Mouse (Mus musculus): Measurements from ENCODE around the gene Dhx9. TPM values are rescaled to one million over a fixed set of nuclear protein-coding genes. Genes with fewer than 3 reads are reported as not detected.
A peak's percentile ranks its signal among the peaks of the same experiment; 100 is the strongest.

Gene Dhx9
- polyA plus RNA-seq, 1 experiment from 2014 or later: 21.0 TPM

DNA sequence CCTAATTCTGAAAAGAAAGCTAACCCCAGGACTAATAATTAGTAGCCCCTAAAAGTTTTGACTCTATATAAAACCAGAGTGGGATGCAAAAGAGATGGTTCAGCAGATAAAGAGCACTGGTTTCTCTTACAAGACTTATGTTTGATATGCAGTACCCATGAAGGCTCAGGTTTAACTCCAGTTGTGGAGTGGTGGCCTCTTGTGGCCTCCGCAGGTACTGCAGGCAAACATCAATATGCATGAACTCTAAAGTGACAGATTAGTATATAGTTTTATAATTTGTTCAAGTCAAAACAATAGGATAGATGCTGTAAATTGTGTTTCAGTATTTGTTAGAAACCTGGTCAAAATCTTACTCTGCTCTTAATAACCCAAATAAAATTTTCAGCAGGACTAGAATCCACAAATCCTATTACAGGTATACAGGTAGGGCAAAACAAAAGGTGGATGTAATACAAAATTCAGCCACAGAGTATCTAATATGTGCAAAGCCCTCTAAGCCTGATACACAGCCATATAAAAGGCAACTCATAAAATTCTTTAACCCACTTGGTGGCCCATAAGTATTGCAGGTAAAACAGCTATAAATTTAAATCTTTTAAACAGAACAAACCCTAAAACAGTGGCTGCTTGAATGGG lies 7.0 kb downstream of the Dhx9 start:
- no peak for ATAC-seq (ENCODE audit: insufficient read depth, low FRiP score, low TSS enrichment)
- H3K9me3 ChIP-seq (ENCODE audit: control insufficient read depth, low read length): no peaks in the 10 kb centered on the region
- WGBS: 39% methylated on average over 1 of the region's 1 CpGs

DNA sequence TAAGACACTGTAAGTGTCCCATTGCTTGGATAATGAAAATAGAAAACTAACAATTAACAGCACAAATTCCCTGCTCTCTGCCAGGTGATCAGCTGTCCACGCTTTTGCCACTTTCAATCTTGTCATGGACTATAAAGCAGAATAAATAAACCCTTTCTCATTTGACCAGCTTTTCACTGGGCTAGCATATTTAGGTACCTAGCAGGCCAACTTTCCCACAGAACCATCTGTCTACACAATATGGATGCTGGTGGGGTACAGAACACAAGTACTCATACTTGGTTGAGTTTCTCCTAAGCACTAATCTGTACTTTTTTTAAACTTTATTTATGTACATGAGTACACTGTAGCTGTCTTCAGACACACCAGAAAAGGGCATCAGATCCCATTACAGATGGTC lies 8.2 kb downstream of the Dhx9 start:
- Histone ChIP-seq H3K9ac (ENCODE audit: low read length) (no peak overlapping the region), H3K9me3 (ENCODE audit: control insufficient read depth, low read length) (no peaks in the 10 kb centered on the region), H3K36me3 (ENCODE audit: control insufficient read depth, insufficient read depth, low read length) (peaks cover 17% of the 10 kb centered on the region; the same call in 1 of the 2 replicates), H3K27ac (ENCODE audit: low read depth, low read length) (no peak overlapping the region), H3K27me3 (ENCODE audit: control insufficient read depth, insufficient read depth, low read length) (no peaks in the 10 kb centered on the region), H3K4me1 (ENCODE audit: control insufficient read depth, insufficient read depth, low read length) (peaks cover 2% of the 10 kb centered on the region; the same call in 1 of the 2 replicates), H3K4me3 (ENCODE audit: low read depth, low read length) (no peak overlapping the region), H3K4me2 (ENCODE audit: low read depth) (no peak overlapping the region)
- no peak for ATAC-seq (ENCODE audit: insufficient read depth, low FRiP score, low TSS enrichment)
- DNase-seq (ENCODE audit: low spot score): no peak
- WGBS: 87% methylated on average over 1 of the region's 1 CpGs

More for the DNA sequence above, 7.0 kb downstream of the Dhx9 start:
- no peak overlapping the region for H3K4me3 ChIP-seq (ENCODE audit: low read depth, low read length)
- H3K27ac ChIP-seq (ENCODE audit: low read depth, low read length): no peak overlapping the region
- H3K27me3 ChIP-seq (ENCODE audit: control insufficient read depth, insufficient read depth, low read length): no peaks in the 10 kb centered on the region
- no peak overlapping the region for H3K9ac ChIP-seq (ENCODE audit: low read length)
- peaks cover 2% of the 10 kb centered on the region; the same call in 1 of the 2 replicates for H3K4me1 ChIP-seq (ENCODE audit: control insufficient read depth, insufficient read depth, low read length)
- H3K36me3 ChIP-seq (ENCODE audit: control insufficient read depth, insufficient read depth, low read length): peaks cover 12% of the 10 kb centered on the region; the same call in 1 of the 2 replicates
- no peak overlapping the region for H3K4me2 ChIP-seq (ENCODE audit: low read depth)
- DNase-seq (ENCODE audit: low spot score): peak; percentile 75

DNA sequence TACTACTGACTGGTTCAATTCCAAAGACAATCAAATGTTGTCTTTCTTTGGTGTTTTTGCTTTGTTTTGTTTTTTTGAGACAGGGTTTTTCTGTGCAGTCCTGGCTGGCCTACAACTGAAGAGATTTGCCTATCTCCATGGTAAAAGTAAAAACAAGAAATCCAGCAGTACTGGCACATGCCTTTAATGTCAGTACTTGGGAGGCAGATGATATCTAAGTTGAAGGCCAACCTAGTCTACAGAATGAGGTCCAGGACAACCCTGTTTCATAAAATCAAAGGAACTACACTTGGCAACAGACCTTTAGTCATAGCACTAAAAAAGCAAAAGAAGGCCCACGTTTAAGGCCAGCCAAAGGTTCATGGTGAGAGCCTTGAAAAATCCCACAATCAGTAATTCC lies 25.7 kb downstream of the Dhx9 start:
- ATAC-seq (ENCODE audit: insufficient read depth, low FRiP score, low TSS enrichment): no peak
- no peak overlapping the region for H3K4me3 ChIP-seq (ENCODE audit: low read depth, low read length)

GRCm38 (mm10) chr1:153456137-153456536 lies 31.3 kb downstream of the Dhx9 start:
- Histone ChIP-seq H3K9me3 (ENCODE audit: control insufficient read depth, low read length) (no peaks in the 10 kb centered on the region), H3K4me3 (ENCODE audit: low read depth, low read length) (no peak overlapping the region), H3K4me1 (ENCODE audit: control insufficient read depth, insufficient read depth, low read length) (no peaks in the 10 kb centered on the region), H3K27ac (ENCODE audit: low read depth, low read length) (no peak overlapping the region), H3K36me3 (ENCODE audit: control insufficient read depth, insufficient read depth, low read length) (peaks cover 19% of the 10 kb centered on the region), H3K9ac (ENCODE audit: low read length) (no peak overlapping the region), H3K4me2 (ENCODE audit: low read depth) (no peak overlapping the region), H3K27me3 (ENCODE audit: control insufficient read depth, insufficient read depth, low read length) (no peaks in the 10 kb centered on the region)
- DNase-seq (ENCODE audit: low spot score) (no peak), ATAC-seq (ENCODE audit: insufficient read depth, low FRiP score, low TSS enrichment) (0 out of 2 replicates have a peak, but pooled peaks have one; percentile 23)
- WGBS: 87% methylated on average over 5 of the region's 5 CpGs

More for the DNA sequence above, 25.7 kb downstream of the Dhx9 start:
- Histone ChIP-seq H3K4me1 (ENCODE audit: control insufficient read depth, insufficient read depth, low read length) (no peaks in the 10 kb centered on the region), H3K9me3 (ENCODE audit: control insufficient read depth, low read length) (no peaks in the 10 kb centered on the region), H3K27ac (ENCODE audit: low read depth, low read length) (no peak overlapping the region), H3K36me3 (ENCODE audit: control insufficient read depth, insufficient read depth, low read length) (peaks cover 24% of the 10 kb centered on the region), H3K27me3 (ENCODE audit: control insufficient read depth, insufficient read depth, low read length) (no peaks in the 10 kb centered on the region), H3K9ac (ENCODE audit: low read length) (no peak overlapping the region), H3K4me2 (ENCODE audit: low read depth) (no peak overlapping the region)
- 92% methylated on average over 1 of the region's 1 CpGs for WGBS
- no peak for DNase-seq (ENCODE audit: low spot score)

GRCm38 (mm10) chr1:153453146-153453642 lies 34.3 kb downstream of the Dhx9 start:
- no peak overlapping the region for H3K4me2 ChIP-seq (ENCODE audit: low read depth)
- DNase-seq (ENCODE audit: low spot score) (no peak), ATAC-seq (ENCODE audit: insufficient read depth, low FRiP score, low TSS enrichment) (no peak)
- H3K27ac ChIP-seq (ENCODE audit: low read depth, low read length): no peak overlapping the region
- peaks cover 9% of the 10 kb centered on the region for H3K36me3 ChIP-seq (ENCODE audit: control insufficient read depth, insufficient read depth, low read length)
- no peaks in the 10 kb centered on the region for H3K27me3 ChIP-seq (ENCODE audit: control insufficient read depth, insufficient read depth, low read length)
- no peaks in the 10 kb centered on the region for H3K4me1 ChIP-seq (ENCODE audit: control insufficient read depth, insufficient read depth, low read length)
- no peak overlapping the region for H3K9ac ChIP-seq (ENCODE audit: low read length)
- no peaks in the 10 kb centered on the region for H3K9me3 ChIP-seq (ENCODE audit: control insufficient read depth, low read length)
- 91% methylated on average over 3 of the region's 3 CpGs for WGBS
- H3K4me3 ChIP-seq (ENCODE audit: low read depth, low read length): no peak overlapping the region

- Histone ChIP-seq H3K36me3 (ENCODE audit: control insufficient read depth, insufficient read depth, low read length) (peaks cover 4% of the 10 kb centered on the region), H3K27me3 (ENCODE audit: control insufficient read depth, insufficient read depth, low read length) (no peaks in the 10 kb centered on the region), H3K27ac (ENCODE audit: low read depth, low read length) (no peak overlapping the region), H3K4me2 (ENCODE audit: low read depth) (no peak overlapping the region), H3K4me3 (ENCODE audit: low read depth, low read length) (no peak overlapping the region), H3K9ac (ENCODE audit: low read length) (no peak overlapping the region), H3K4me1 (ENCODE audit: control insufficient read depth, insufficient read depth, low read length) (no peaks in the 10 kb centered on the region), H3K9me3 (ENCODE audit: control insufficient read depth, low read length) (no peaks in the 10 kb centered on the region)
- ATAC-seq (ENCODE audit: insufficient read depth, low FRiP score, low TSS enrichment): no peak
- DNase-seq (ENCODE audit: low spot score): no peak
- WGBS: 75% methylated on average over 10 of the region's 10 CpGs
These were observed 36.0 kb downstream of the Dhx9 start for GRCm38 (mm10) chr1:153451237-153452154.

DNA sequence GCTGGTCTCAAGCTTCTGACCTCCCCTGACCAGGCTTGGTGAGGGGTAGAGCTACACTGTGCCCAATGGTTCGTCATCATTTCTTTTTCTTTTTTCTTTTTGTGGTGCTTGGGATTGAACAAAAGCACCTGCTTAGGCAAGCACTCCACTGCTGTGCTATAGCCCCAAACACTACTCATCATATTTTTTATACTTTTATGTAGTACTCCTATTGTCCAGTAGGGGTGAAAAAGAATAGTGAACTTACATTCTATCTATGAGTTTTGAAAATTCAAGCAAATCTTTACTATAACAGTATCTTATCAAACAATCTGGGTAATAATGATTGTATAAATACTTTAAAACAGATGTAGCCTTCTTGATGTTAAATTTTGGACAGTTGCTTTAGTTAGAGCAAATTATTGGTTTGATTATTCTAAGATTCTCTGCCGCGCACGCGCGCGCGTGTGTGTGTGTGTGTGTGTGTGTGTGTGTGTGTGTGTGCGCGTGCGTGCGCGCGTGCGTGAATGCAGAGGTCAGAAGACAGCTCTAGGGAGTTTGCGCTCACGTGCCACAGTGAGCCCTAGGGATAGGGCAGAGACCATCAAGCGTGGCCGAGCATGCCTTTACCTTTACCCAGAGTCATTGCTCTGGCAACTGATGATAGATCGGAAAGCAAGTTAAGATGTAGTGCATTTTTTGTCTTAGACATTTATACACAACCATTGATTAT lies 41.2 kb downstream of the Dhx9 start:
- DNase-seq (ENCODE audit: low spot score): no peak
- Histone ChIP-seq H3K4me1 (ENCODE audit: control insufficient read depth, insufficient read depth, low read length) (no peaks in the 10 kb centered on the region), H3K4me3 (ENCODE audit: low read depth, low read length) (no peak overlapping the region), H3K9me3 (ENCODE audit: control insufficient read depth, low read length) (no peaks in the 10 kb centered on the region), H3K36me3 (ENCODE audit: control insufficient read depth, insufficient read depth, low read length) (no peaks in the 10 kb centered on the region), H3K27me3 (ENCODE audit: control insufficient read depth, insufficient read depth, low read length) (no peaks in the 10 kb centered on the region), H3K4me2 (ENCODE audit: low read depth) (no peak overlapping the region), H3K9ac (ENCODE audit: low read length) (no peak overlapping the region), H3K27ac (ENCODE audit: low read depth, low read length) (no peak overlapping the region)
- 96% methylated on average over 20 of the region's 20 CpGs for WGBS
- ATAC-seq (ENCODE audit: insufficient read depth, low FRiP score, low TSS enrichment): no peak

- H3K4me2 ChIP-seq (ENCODE audit: low read depth): no peak overlapping the region
- H3K9ac ChIP-seq (ENCODE audit: low read length): no peak overlapping the region
- WGBS: 78% methylated on average over 4 of the region's 4 CpGs
- H3K36me3 ChIP-seq (ENCODE audit: control insufficient read depth, insufficient read depth, low read length): no peaks in the 10 kb centered on the region
- no peaks in the 10 kb centered on the region for H3K9me3 ChIP-seq (ENCODE audit: control insufficient read depth, low read length)
- ATAC-seq (ENCODE audit: insufficient read depth, low FRiP score, low TSS enrichment) (no peak), DNase-seq (ENCODE audit: low spot score) (no peak)
- no peak overlapping the region for H3K27ac ChIP-seq (ENCODE audit: low read depth, low read length)
- no peaks in the 10 kb centered on the region for H3K4me1 ChIP-seq (ENCODE audit: control insufficient read depth, insufficient read depth, low read length)
- H3K27me3 ChIP-seq (ENCODE audit: control insufficient read depth, insufficient read depth, low read length): no peaks in the 10 kb centered on the region
- no peak overlapping the region for H3K4me3 ChIP-seq (ENCODE audit: low read depth, low read length)
These were observed 43.8 kb downstream of the Dhx9 start for GRCm38 (mm10) chr1:153443632-153444031.
